Mouse (Mus musculus) mesoderm, embryonic 11.5 days (tissue): ENCODE data around the gene Ubp1.

ENCODE experiments used
- DNase-seq: peaks from one replicate; pipeline ENCODE4 v3.0.0-alpha.2; 2012; ENCODE audit warnings: low read depth, low spot score

The Ubp1 gene

DNA sequence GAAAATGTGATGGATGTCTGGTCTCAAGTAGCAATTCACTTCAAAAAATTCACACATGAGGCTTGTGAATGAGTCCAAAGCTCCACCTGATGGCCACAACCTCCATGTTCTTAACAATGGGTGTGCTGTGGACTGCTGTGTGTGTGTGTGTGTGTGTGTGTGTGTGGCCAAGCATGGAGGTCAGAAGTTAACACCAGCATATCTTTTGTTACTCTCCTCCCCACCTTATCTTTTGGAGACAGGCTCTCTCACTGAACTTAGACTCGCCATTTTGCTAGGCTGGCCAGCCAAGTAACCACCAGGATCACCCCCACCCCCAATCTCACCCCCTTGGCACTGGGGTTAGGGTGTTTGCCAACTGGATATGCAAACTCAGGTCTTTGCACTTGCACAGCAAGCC is 83.3 kb downstream of the Ubp1 start:
- DNase-seq: no peak

DNA sequence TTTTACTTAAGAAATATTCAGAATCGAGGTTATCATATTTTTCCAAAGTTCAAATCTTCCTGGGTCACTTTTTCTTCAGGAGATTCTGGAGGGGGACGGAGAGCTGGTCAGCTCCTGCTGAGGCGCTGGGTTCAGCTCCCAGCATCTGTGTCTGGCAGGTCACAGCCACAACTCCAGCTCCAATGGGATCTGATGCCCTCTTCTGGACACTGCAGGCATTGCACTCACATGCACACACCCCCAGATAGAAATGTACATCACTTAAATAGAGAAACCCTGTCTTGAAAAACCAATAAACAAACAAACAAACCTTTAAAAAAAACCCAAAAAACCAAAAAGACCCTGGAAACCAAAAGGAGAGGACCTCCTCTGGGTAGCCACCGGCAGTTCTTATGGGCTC is 85.0 kb downstream of the Ubp1 start:
- DNase-seq: no peak

DNA sequence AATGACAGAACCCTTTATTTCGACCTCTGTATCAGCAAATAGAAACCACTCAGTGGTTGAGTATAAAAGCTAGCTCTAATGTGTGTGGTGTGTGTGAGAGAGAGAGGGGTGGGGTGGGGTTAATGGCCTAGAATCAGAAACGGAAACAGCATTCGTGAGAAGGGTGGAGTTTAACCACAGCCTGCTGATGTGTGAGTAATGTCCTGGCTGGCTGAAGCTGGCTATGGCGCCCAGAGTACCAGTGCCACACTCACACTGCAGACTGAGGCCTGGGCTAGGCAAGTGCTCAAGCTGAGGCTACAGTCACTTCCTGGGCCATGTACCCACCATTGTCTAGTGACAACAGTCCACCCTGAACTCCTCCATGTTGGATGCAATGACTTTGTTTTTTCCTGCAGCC is 85.7 kb downstream of the Ubp1 start:
- no peak for DNase-seq

DNA sequence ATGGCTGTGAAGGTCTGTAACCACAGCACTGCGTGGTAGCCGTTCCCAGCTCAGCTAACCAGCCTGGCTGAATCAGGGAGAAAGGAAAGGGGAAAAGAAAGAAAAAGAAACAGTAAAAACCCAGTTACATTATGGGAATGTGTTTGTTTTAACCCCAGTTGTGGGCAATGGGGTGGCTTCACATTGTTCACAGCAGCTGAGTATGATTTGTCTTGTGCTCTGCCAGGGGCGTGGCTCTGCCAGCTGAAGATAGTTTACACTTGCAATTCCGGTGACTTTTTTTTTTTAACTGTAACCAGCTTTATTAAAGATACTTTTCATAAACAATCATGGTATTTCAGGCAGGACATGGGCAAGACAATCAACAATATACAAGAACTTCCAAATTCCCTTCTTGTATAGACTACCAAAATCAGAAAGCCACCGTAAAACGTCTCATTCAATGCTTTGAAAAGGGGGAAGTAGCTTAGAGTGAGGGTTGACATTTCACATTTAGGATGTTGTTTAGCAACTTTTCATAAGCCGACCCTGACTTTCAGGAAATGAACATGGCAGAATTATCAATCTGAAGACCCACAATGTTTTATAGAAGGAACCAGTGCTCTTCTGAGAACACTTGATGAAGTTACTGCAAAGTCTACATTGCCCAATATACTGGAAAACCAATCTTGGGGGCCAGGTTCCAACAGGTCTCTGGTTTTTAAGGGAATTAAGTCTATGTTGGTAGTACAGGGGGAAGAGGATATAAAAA is 88.5 kb downstream of the Ubp1 start:
- no peak for DNase-seq

DNA sequence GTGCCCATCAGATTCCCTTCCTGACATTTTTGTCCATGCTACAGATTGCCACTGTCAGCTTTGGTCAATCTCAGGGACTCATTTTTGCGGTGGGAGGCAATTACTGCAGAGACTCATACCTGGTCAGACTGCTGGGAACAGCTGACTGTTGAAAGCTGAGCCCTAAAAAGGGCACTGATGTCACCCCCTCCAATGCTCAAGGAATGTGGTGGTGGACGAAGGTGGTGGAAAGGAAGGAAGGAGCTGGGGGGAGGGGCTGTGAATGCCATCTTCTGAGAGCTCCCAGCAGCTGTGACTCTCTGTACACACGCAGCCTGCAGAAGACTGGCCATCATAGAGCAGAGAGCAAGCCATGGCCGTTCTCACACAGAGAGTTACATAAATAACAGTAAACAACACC is 91.4 kb downstream of the Ubp1 start:
- DNase-seq: no peak

DNA sequence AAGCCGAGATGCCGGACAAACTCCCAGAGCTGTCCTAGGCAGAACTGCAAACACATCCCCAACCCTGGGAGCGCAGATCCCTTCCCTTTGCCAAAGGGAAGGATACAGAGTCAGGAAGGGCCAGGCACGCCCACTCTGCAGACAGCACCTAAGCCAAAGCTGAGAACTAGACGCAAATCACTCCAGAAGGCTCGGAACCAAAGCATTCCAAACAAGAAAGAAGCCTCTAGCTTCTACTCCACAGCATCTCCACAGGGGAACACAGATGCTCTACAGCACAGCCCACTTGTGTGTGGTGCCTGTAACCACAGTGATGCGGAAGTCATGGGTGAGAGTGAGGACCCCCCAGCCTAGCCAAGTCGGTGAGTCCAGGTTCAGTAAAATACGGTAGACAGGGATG is 94.4 kb downstream of the Ubp1 start:
- DNase-seq: no peak

DNA sequence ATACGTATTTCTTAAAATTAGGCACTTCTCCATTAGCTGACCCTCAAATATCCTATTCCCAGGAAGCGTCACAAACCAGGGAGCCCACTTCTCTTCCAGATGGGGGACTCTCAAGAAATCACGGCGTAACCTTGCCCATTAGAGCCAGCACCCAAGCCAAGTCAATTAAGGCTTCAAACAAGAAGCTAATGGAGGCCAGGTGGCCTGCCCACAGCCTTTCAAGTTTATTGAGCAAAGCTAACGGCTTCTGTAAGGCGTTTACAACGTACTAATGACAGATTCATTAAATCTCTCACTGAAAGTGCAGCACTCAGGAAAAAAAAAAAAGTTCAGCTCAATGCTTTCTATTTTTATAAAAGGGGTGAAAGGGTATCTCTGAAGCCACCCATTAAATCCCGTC is 95.1 kb downstream of the Ubp1 start:
- no peak for DNase-seq

DNA sequence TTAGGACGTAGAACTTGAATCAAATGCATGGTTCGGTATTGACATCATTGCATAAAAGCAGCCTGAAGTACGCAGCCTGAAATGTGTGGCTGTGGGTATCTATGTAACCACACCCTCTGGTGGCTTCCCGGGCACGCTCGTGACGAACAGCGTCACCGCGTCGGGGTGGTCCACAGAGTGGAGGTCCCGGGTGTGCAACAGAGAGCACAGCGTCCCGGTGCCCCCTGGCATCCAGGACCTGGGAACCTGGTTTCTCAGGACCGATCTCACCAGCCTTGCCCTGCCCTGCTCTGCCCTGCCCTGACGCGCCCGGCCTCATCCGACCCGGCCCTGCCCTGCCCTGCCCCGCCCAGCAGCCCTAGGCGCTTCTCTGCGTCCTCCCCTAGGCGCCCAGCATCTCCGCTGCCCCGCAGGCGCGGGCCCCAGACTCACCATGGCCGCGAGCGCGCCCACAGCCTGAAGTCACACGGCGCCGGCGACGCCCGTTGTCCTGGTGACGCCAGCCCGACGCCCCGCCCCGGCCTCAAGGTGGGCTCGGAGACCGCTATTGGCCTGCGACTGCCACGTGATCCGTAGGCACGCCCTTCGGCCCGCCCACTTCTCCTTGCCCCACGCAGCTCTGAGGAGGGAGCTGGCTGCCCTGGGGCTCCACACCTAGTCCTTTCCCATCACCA is 95.7 kb downstream of the Ubp1 start:
- DNase-seq: peak; percentile 91
